Mouse (Mus musculus) cerebellum, adult 11 months (tissue): ENCODE data around the gene Repin1.
A peak's percentile ranks its signal among the peaks of the same experiment; 100 is the strongest.

Experiments used
- DNase-seq: peaks from one replicate; pipeline ENCODE4 v3.0.0; 2022

The Repin1 gene

DNA sequence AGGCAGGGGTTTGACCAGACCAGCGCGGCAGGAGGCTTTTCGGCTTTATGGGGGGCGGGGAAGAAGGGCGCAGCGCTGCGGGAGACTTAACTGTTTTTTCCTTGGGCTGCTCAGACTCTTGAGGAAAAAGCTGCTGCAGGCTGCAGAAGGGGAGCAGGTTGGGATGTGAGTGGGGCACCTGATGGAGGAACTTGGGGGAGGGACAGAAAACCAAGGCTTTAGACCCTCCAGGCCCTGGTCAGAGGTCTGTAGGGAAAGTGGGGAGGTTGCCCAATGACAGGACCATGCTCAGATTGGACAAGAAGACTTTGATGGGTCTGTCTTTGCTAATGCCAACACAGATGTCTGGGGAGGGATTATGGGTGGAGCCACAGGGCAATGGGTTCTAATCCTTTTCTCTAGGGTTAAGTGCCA lies 33.8 kb downstream of the Repin1 start:
- no peak for DNase-seq

DNA sequence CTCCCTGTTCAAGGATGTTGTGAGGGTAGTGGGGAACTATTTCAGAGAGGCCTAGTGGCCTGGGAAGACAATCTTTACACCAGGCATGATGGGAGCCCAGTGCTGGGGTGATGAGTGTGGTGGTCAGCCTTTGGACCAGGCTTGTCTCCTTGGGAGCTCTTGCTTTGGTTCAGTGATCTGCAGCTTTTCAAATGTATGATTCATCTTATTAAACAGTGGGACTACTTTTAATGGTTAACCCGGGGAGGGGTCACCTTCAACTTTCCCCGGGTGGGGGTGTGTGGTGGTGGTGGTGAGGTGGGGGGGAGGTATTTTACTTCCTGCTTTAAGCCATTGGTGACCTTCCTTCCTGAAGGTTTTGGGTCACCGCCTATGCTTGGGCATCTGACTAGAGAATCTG lies 34.7 kb downstream of the Repin1 start:
- no peak for DNase-seq

DNA sequence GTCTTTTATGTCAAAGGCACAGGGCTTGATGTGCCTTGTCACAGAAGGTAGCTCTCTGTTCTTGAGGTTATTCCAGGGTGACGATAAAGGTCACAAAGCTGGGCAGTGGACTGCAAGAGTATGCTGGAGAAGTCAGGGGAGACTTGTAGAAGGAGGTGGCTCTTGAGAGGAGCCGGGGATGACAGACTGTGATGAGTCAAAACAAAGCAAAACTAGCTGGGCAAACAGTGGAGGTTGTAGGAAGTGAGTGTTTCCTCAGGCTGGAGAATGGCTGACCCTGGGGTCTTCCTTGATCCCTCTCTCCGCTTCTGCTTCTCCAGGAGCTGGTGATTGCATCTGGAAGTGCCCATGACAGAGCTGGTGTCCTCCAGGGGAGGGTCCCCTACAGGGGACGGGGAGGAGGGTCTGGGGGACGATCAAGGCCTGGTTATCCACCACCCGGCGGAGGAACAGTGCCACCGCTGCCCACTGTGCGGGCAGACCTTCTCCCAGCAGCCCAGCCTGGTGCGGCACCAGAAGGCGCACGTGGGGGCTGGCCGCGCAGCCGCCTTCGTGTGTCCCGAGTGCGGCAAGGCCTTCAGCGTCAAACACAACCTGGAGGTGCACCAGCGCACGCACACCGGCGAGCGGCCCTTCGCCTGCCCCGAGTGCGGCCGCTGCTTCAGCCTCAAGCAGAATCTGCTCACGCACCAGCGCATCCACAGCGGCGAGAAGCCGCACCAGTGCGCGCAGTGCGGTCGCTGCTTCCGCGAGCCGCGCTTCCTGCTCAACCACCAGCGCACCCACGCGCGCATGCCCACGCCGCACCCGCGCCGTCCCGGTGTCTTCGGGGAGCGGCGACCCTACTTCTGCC lies 35.4 kb downstream of the Repin1 start:
- DNase-seq, result peak; percentile 52

DNA sequence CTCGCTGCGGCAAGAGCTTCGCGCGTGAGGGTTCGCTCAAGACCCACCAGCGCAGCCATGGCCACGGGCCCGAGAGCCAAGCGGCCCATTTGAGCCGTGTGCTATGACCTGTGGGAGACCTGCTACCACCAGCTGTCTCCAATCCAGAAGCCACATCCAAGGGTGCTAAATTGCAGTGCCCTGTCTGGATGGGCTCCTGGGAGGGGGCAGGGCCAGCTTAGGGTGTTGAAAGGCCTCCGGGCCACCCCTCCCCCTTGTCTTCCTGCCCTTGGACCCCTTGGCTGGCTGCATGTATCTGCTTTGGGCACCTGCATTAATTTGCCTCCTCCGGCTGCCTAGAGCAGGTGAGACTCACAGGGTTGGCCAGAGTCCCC lies 36.0 kb downstream of the Repin1 start:
- DNase-seq, result no peak

DNA sequence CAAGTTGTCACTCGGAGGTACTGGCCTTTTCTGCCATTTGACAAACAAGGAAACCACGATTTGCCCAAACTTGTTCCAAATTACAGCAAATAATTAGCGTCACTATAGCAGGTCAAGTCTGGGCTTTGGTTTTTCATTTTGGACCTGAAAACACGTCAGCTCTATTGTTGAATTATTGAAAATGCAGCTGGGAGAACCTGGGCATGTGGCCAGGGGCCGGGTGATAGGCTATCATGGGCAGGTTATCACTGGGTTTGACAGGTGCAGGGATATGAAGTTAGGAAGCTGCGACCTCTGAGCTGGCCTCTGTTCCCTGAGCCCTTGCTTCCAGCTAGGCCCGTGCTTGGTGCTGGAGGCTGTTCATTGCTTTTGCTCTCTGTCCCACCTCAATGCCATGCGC lies 37.1 kb downstream of the Repin1 start:
- no peak for DNase-seq

DNA sequence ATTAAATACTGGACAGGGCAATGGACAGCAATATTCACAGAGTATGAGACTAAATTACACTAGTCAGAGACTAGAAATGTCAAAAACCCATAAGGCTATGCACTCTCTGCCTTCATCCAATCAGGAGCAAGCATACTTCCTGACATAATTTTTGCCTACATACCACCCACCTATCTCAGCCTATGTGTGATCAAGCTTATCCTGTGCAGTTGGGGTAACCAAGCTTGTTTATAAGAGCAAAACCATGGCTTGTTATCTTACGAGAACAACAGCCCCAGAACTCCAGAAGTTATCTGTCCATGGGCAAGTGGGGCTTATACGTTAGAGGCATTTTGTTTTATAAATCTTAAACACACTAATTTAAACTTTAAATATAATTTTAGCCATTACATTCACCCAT lies 41.4 kb downstream of the Repin1 start:
- DNase-seq, result no peak

DNA sequence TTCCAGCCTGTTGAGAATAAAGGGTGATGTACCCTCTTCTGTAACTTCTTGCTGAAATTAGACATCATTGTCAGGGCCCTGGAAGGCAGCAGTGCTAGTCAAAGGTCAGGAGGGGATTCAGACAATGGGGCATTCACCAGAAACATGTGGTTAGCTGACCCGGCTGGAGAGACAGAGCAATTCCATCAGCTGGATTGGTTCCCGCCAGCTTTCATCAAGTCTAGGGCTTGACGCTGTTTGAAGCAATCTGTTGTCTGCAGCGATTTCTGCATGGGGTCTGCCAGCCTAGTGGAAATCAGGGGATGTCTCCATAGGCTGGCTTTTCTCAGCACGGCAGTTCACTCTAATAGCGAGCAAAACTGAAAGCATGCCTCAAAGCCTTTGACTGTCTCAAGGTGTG lies 42.8 kb downstream of the Repin1 start:
- DNase-seq, result no peak

DNA sequence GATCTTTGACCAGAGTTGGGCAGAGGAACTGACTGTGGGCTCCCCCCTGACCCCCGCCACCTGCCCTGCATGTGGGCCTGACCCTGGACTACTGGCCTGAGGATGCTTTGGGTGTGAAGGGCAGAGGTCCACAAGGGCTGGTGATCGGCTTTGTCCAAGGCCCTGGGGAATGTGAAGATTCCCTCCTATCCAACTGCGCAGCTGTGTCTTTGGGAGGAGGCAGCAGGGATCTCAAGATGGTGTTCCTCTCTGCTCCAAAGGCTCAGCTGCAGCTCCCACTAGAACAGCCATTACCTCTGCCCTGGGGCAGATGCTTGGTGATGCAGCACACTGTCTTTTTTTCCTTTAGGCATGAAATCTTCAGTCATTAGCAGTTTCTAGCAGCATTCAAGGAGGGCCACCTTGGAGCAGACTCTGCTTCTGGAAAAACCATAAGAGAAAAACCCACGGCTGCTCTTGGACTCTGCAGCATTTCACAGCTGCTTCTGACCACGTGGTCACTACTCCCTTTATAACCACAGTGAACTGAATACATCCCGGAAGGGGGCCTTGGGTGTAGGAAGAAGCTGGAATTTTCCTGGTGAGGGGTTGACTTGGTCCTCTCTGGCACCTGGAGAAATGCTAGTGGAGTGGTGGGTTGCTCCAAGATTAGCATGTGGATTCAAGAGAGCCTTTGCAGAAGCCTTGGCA lies 44.3 kb downstream of the Repin1 start:
- DNase-seq, result no peak

DNA sequence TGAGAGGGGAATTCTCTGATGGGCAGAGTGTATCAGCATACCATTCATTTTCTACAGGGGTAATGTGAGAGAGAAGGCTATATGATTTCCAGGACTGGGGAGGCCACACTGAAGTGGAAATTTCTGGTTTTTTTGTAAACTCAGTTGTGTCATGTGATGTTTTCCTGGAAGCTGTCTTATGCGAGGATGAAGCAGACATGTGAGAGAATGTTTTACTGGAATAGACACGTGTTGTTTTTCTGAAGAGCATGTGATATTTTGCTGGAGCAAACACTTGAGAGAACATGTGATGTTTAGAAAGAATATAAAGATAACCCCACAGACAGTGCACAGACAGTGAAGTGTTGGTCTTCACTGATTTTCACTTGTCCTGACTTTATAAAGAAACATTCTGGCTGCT lies 44.9 kb downstream of the Repin1 start:
- DNase-seq, result no peak

DNA sequence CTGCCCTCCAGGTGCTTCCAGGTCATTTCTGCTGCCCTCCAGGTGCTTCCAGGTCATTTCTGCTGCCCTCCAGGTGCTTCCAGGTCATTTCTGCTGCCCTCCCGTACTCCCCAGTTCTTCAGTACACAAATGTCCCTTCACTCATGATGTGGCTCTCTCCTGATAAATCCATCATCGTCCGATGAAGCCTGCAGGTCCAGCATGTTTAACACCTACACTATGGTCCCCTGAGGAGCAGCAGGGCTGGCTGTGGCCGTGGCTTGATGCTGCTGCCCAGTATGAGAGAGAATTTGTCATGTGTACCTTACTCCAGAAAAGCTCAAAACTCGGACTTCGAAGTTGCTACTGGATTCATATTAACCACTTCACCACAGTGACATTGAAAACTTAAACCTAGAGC lies 47.7 kb downstream of the Repin1 start:
- DNase-seq, result no peak

DNA sequence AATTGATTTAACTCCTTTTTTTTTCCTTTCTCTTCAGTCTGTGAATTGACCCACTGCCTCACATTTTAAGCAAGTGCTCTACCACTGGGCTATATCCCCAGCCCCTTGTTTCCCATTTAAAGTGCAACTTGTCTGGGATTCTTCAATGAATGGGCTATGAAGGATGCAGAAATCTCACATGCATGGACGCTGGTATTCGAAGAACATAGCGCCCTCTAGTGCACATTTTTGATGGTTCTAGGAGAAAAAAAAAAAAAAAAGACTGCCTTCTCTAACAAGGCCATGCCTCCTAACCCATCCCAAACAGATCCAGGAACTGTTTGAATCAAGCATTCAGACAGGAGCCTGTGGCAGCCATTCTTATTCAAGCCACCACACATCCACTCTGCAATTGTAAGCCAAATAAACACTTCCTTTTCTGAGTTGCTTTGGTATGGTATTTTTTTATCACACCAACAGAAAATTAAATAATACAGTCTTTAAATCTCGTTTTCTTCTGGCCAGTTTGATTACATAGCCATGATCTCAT lies 49.1 kb downstream of the Repin1 start:
- no peak for DNase-seq

DNA sequence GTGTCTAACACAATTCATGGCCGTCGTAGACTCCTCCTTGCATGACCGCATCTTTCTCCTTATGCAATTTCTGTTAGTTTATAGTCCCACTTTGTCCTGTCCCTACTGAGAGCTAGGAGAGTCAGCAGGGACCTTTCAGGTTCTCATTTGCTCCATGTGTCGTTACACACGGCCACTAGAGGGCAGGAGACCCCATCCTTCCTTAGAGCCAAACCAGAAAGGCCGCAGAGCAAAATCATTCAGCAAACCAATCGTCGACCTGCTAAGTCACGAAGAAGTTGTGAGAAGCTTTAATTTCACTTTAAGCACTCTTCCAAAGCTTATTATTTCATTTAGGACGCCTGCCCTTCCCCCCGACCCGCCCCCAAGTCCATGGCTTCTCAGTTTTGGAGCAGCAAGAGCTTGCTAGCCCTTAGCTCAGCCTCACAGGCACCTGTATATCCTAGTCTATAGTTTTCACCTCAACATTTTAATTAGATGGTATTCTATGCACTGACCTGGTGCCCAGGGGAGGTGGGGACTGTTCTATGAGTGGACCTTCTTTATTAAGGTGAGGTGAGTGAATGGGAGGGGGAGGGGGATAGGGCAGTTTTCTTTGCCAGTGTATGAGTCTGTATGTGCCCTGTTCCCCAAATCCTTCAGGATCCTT lies 52.1 kb downstream of the Repin1 start:
- peak; percentile 50 for DNase-seq

DNA sequence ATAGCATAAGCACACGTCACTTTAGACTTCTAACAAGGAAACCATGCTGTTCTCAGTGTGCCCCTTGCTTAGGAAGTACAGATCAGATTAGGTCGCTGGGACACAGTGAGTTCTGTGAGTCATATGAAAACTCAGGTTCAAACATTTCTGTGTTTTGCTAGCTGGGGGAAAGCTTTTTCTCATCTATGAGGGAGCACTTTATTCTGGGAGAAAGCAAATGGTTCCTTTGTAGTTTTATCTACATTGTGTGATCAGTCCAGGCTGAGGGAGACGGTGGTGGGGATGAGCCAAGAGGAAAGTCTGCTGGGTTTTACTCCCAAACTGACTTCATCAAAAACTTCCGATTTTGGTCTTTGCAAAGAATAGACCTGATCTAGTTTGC lies 52.6 kb downstream of the Repin1 start:
- no peak for DNase-seq

DNA sequence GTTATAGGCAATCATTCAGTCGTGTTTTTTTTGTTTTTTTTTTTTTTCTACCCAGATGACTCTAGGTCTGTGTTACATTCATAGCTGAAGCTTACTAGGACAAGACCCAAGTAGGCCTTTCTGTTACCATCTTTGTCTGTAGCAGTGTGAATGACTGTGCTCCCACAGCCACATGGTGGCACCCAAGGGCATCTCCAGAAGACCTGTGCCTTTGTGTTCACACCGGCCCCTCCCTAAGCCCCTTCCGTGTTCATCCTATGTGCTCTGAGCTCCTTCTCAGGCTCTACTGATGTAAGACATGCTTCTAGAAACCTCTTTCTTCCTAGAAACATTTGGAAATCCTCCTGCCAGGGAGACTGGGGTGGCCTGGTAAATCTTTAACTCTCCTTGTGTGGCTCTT lies 53.3 kb downstream of the Repin1 start, which contains the start of gene Gimap8:
TSS of gene Gimap8 (plus strand) at position 240 of the 400 bp plus-strand sequence.
- no peak for DNase-seq

DNA sequence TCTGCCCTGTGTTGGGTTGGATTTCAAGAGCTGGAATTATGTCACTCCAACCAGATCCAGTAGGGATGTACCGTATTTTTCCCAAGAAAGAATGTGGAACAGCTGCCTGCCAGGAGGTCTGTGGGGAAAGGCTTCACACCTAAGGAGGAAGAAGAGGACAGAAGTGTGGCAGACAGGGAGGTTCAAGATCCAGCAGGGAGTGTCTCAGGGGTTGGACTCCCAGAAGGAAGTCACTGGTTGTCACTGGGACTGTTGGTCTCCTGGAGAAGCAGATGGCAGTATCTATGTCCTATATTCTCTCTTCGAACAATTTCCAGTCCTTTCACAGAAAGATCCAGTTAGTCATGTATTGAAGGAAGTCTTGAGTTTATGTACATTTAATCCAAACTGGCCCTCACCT lies 53.9 kb downstream of the Repin1 start:
- no peak for DNase-seq
